Mouse (Mus musculus): ENCODE measurements around the gene Rwdd3. TPM values are rescaled to one million over a fixed set of nuclear protein-coding genes. Genes with fewer than 3 reads are reported as not detected.

Gene Rwdd3
- total RNA-seq (2021), result 10 to 100 TPM; 13.9 to 14.1 TPM

DNA sequence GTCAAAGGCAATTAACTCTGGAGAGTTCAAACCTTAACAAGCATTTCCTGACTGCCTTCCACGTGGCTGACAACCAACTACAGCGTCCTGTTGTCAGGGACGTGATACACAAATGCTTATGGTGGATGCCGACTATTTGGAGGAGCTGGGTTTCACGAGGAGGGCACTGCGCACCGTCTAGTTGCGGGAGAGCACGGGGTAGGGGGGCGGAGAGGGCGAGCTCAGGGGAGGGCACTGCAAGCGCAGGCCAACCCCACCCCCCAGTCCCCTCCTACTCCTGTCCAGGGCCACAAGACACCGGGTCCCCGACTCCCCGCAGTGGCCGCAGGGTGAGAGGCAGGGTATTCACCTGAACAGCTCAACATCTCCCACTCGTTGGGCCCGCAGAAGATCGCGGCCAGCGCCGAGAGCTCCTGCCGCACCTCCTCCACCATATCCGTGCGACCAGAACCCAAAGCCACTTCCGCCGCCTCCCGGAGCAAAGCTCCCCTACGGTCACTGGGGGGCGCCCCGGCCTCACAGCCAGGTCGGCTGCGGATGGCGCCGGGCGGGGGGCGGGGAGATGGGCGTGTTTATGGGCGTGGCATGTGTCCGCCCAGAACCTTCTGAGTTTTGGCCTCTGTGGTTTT is at the start of gene Rwdd3:
Rwdd3 (minus strand) TSS at position 453 of the 629 bp plus-strand sequence.
- intact Hi-C loops (cut with DNase I), result loop anchor here (2.0 to 10.0 kb wide), 3 partner anchors 93 to 331 kb away; partner anchors contain the start of gene Alg14
- peak; percentile 92 to 93 for DNase-seq (ENCODE audit: low spot score in 2 of 2)

DNA sequence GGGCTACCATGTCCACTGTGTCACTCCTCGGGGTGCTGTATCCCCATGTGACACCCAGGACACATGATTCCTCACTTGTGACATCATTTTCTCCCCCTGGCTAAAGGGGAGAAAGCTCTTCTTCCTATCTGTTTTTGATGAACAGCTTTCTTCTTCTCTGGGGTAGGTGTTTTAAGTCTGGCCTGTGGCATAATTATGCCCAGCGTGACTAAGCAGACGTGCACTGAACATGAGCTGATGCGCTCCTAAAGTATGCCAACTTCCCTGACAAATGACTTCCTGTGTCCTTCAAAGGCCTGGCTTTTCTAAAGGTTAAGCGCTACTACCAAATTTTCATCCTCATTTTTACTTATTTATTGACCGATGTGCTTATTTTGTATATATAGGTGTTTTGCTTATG is 45.5 kb upstream of the Rwdd3 start:
- no peak for DNase-seq (ENCODE audit: low spot score in 2 of 2)
- intact Hi-C loops (cut with DNase I), result no loop called here

DNA sequence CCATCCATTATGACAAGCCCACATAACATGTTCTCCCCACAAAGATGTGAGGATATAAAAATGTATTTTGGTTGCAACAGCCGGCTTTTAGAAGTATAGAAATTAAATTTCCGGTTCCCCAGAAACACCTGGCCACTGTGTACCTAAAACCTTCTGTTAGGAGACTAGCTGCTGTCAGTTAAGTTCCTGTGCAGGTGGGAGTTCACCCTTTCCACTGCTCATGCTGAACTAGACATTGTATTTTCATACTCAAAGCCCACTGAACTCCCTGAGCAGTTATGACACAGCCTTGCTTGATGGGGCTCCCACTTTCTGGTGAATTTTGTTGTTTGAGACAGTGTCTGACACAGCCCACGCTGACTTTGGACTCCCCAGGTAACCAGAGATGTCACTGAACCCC is 42.0 kb upstream of the Rwdd3 start:
- DNase-seq (ENCODE audit: low spot score in 2 of 2), result no peak
- intact Hi-C loops (cut with DNase I), result no loop called here

DNA sequence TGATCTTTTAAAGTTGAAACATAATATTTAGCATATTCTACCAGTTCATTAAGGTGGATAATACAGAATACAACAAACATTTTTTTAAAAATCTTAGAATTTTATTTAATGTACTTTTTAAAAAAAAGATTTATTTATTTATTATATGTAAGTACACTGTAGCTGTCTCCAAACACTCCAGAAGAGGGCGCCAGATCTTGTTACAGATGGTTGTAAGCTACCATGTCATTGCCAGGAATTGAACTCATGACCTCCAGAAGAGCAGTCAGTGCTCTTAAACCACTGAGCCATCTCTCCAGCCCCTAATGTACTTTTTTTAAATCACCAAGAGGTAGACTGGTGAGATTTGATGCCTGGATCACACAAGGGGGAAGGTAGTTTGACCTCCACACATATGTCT is 40.7 kb upstream of the Rwdd3 start:
- DNase-seq (ENCODE audit: low spot score in 2 of 2), result no peak
- intact Hi-C loops (cut with DNase I), result no loop called here

DNA sequence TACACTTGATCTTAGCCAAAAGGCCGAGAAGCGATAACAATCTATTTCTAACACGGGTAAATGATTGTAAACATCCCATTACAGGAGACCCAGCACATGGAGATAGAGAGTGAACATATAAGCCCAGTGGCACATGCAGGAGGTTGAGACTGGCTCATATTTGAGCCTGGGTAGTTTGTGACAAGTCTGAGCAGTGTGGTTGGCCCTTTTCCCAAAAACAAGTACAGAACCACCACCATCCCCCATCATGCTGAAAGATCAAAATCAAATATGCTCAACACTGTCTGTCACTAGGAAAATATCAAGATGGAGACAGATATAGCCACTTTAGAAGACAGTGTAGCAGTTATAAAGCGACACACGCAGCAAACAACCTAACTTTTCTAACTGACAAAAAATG is 37.5 kb upstream of the Rwdd3 start:
- intact Hi-C loops (cut with DNase I), result no loop called here

DNA sequence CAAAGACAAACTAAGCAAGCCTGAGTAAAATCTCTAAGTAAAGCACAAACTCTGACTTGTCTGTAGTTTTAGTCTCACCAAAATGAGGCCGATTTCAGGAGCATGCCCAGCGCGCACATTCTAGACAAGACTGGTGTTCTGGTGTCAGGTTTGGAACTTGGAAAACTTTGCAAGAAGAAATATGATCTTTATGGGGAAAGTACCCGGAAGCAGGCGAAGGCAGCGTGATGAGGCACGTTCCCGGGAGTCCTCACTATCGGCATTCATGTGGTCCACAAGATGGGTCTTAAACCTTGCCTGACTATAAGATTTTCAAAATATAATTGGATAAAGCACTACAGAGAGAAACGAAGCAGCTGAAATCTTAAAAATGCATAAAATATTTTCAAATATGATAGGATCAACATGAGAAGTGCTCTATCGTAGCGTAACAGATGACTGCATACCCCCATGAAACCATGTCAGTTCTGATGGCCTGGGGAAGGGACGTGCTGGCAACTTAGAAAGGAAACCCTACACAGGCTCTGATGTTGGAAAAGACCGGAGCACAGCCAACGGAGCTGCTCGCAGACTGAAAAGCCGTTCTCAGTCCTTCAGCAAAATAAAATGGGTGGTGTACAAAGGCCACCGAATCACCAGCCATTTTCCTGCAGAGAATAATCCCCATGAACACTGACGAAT is 34.8 kb upstream of the Rwdd3 start:
- intact Hi-C loops (cut with DNase I), result no loop called here
- DNase-seq (ENCODE audit: low spot score in 2 of 2), result no peak

More for the DNA sequence above, 37.5 kb upstream of the Rwdd3 start:
- DNase-seq (ENCODE audit: low spot score in 2 of 2), result no peak

DNA sequence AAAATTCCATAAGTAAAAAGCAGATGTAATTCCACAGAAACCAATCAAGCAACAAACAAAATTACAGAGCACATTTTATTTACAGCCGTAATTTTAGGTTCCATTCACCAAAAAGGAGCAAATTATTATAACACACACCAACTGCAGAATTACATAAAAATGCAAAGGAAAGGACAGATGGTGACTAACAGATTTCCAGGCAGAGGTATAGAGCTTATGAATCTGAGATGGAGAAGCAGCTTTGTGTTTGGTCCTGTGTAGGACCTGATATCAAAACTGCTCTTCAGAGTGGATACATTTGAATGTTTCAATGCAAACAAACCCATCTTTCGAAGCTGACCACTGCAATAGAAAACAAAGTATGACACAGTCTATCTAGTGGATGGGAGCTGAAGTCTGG is 31.1 kb upstream of the Rwdd3 start:
- intact Hi-C loops (cut with DNase I), result no loop called here
- no peak for DNase-seq (ENCODE audit: low spot score in 2 of 2)

DNA sequence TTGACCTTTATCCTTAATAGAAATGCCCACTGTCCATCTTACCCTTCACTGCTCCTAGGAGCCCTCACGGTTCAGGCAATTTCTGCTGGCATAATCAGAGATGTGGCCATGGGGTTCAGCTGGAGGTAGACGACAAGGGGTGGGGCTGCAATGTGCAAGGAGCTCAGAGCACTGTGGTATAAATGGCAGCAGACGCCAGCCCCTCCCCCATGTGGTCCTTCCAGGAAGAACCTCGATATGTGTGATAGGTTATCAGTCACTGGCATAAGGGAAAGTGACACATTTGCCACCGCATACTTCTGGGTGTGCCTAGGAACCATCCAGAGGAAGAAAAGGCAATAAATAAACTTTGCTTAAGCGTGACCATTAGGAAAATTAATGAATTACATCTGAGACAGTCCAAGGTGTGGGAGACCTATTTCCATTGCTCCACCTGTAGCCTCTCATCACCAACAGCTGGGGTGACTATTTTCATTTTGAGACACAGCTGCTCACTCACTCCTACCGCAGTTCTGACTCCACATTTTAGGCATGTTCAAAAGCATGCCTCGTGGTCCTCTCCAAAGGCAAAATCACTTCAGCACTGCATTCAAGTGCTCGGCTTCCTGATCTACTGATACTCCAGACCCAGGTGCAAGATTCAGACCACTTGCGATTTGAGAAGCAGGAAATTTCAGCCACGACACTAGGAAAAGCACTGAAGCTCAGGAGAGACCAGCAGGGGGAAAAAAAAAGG is 29.7 kb upstream of the Rwdd3 start:
- intact Hi-C loops (cut with DNase I), result no loop called here

DNA sequence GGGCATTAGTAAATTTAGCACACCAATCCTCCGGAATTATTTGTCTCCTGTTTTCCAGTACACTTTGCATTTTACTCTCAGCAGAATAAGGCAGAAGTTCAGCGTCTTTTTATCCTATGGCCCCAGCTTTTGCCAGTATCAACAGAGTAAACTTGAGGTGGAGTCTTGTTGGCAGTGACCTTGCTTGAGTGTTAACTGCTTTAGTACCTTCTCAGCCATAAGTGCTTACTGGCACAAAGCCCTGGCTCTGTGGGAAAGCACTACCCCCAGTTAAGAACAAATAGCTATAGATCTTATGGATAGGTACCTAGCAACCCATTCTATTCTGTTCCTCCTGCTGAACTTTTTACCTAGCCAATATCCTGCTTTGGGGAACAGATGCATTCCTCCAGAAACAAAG is 17.7 kb upstream of the Rwdd3 start:
- intact Hi-C loops (cut with DNase I), result no loop called here
- DNase-seq (ENCODE audit: low spot score in 2 of 2), result no peak

More for the DNA sequence above, 29.7 kb upstream of the Rwdd3 start:
- no peak for DNase-seq (ENCODE audit: low spot score in 2 of 2)

DNA sequence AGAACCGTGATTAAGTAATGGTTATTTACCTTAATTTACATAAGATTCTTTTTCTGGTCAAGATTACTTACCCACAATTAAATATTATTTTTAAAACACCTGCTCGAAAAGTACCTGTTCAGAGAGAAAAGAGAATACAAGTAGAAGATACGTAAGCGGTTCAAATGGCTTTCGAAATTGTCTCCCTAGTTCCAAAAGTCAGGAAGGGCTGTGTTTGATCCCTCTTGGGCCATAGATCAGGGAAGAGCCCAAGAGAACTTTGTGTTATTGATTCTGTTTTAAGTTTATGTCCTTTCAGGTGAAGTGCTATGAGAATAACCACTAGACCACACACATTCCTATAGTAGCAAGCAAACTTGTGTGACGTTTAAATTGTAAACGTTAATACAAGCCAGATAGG is 16.0 kb upstream of the Rwdd3 start:
- intact Hi-C loops (cut with DNase I), result no loop called here
- DNase-seq (ENCODE audit: low spot score in 2 of 2), result no peak

DNA sequence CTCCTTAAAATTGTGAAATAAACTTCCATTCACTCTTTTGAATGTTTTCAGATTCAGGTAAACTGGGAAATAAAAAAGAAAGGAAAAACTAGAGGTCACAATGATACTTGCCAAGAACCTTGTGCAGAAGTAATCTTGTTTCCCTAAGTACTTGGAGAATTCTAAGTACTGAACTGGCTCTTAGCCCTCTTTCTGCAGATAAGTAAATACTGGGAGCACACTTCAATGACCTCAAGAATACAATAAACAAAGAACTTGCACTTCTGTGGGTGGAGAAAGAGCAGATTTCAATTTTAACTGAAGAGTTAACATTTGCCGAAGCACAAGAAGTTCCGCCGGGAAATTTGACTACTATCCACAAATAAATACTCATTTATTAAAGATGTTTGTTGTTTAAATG is 15.4 kb upstream of the Rwdd3 start:
- DNase-seq (ENCODE audit: low spot score in 2 of 2), result no peak
- intact Hi-C loops (cut with DNase I), result no loop called here

DNA sequence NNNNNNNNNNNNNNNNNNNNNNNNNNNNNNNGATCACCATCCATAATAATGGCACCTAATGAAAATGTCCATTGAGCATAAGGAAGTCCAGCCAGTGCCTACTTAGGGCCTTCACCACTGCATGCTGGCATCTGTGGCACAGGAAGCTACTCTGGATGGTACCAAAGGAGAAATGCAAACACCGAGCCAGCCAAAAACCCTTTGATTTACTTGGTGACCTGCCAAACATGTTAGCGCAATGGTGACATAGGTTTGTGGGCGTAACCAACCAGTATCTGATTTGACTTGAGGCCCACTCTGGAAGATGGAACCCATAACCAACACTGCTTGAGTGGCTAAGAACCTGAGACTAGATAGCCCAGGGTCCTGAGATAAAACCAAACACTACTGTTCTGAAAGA is 13.7 kb upstream of the Rwdd3 start:
- DNase-seq (ENCODE audit: low spot score in 2 of 2), result no peak
- intact Hi-C loops (cut with DNase I), result no loop called here

DNA sequence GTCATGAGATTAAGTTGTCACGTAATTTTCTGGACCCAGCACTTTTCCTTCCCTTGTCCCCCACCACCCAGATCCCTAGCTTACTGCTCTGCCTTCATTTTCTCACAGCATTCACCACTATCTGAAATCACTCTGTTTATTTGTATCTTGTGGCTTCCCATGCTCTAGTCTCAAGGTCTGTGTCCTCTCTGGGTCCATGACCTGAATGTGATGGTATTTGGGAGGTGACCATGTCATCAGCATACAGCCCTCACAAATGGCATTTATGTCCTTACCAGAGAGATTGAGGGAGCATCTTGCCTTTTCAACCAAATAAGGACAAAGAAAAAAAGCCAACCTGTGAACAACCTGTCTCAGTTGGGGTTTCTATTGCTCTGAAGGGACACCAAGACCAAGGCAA is 4.5 kb upstream of the Rwdd3 start:
- intact Hi-C loops (cut with DNase I), result loop anchor here (10.0 kb wide), 1 partner anchor 89 kb away; no protein-coding TSS in a partner anchor
- no peak for DNase-seq (ENCODE audit: low spot score in 2 of 2)

DNA sequence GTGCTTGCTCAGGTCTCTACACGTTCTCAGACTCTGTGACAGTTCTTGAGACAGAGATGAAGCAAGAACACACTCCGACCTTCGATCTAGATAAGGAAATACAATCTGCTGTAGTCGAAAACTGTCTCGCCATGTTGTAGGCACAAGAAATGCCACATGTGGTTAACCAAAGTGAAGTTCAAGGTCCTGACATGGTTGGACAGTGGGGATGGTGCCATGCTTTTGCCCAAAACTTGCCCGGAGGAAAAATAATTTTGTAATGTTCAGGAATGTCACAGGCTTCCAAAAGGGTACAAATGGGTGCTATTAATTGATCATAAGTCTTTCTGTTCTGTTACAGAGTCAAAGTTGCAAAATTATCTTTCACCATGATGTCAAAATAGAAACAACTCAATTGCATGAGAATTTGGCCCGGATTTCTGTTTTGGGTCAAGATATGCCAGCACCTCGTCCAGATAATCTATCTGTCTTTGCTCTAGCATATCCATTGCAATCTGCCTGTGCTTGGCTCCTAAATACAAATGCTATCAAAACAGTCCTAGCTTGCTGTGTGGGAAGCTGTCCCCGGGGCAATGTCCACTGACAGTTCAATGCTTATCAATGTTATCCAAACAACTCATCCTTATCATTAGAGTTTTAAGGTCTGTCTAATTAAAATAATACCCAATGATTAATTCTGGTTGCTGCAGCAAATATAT is 2.9 kb upstream of the Rwdd3 start:
- no peak for DNase-seq (ENCODE audit: low spot score in 2 of 2)
- intact Hi-C loops (cut with DNase I), result loop anchor here (5.0 to 10.0 kb wide), 2 partner anchors 90 to 328 kb away; no protein-coding TSS in a partner anchor

DNA sequence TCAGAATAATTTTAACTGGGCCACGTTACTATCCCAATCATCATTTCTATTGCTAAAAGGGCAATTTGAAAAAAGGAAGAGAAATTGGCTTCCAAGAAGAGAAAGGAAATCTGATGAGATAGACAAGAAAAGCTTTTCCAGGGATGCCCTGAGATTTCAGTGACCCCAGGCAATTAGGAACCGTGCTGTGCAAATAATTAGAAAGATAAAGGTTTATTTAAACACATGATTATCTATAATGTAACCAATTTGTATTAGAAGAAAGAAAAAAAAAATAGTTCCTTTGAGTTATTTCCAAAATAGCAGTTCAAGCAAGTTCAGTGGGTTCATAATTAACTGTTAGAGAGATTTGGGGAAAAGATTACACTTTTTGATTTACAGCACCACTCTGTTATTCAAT is 1.2 kb upstream of the Rwdd3 start:
- intact Hi-C loops (cut with DNase I), result loop anchor here (5.0 to 10.0 kb wide), 2 partner anchors 92 to 330 kb away; no protein-coding TSS in a partner anchor
- DNase-seq (ENCODE audit: low spot score in 2 of 2), result no peak

DNA sequence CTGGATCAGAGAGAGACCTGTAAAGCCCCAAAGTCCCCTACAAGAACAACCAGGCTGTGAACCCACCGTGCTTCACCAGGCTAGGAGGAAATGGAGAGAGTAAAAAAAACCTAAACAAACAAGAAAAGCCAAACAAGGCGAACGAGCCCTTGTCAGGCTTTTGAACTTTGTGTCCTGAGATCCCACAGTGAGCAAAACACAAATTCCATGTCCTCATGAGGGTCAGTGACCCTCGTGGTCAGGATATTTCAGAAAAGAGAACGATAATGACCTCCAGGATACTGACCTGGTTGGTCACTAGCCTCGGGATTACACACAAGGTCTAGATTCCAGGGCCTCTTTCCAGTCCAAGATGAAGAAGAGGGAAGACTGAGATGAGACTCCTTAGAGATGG is 374 bp upstream of the Rwdd3 start:
- no peak for DNase-seq (ENCODE audit: low spot score in 2 of 2)
- intact Hi-C loops (cut with DNase I), result loop anchor here (2.0 to 10.0 kb wide), 3 partner anchors 93 to 330 kb away; partner anchors contain the start of gene Alg14

DNA sequence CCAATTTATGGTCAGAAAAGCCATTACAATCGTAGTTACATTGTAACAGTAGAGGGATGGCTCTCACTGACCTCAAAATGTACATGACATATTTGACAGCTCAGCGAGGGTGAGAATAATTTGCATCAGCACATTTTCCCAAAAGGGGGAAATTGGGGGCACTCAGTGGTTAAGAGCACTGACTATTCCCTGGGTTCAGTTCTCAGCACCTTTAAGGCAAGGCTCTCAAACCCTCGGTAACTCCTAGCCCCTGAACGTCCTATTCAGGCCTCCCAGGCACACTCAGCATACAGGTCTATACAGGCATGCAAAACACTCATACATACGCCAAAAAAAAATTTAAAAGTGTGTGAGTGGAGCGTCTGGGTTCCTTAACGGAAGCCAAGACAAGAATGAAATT is 864 bp downstream of the Rwdd3 start:
- no peak for DNase-seq (ENCODE audit: low spot score in 2 of 2)
- intact Hi-C loops (cut with DNase I), result loop anchor here (2.0 to 10.0 kb wide), 3 partner anchors 94 to 332 kb away; partner anchors contain the start of gene Alg14

DNA sequence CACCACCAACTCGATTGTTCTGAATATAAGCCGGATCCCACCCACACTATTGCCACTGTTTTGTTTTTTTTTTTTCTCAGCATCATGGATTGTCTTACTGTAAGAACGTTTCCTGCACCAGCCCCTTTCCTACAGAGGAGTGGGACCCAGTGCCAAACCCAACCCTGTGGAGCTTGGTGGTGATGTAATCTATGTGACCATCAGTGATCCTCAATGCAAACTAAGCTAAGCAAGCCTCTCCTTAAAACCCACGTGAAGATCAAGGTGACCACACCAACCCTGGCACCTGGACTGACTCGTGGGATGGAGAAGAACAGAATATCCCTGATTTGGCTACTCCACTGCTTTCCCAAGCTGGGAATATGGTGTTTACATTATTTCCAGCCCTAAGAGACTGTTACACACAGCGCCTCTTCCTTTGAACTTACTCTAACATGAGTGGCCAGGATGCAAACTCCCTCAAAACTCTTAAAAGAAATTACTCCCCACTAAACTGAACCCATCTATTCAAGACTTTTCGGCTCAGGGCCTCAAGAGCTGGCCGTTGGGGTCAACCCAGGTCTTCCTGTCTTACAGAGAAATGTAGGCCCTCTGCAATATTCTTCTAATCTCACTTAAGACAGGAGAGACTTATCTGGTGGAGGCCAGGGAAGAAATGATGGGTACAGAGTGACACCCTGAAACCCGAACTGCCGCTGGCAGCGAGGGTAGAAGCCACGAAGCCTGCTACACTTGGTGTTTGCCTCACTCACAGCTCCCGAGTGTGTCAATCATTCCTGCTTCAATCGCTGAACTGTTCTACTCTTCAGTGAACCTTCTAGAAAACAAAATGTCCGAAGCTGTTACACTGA is 2.2 kb downstream of the Rwdd3 start:
- DNase-seq (ENCODE audit: low spot score in 2 of 2), result no peak
- intact Hi-C loops (cut with DNase I), result no loop called here

DNA sequence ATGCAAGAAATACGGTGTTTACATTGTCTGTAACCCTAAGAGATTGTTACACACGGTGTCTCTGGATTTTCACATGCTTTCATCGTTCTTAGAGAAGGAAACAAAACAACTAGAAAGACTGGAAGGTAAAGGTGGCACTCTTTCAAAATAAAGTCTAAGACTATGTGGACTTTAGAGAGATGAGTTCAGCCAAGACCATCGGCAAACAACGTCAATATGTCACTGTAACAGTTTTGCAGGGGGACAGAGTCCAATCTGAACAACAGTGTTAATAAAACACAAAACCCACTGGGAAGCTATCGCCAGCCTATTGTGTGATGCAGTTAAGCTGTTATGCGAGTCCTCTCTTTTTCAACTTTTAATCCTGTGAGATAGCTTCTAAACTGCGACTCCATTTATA is 2.9 kb downstream of the Rwdd3 start:
- intact Hi-C loops (cut with DNase I), result no loop called here
- no peak for DNase-seq (ENCODE audit: low spot score in 2 of 2)

Data from left cerebral cortex, postnatal 25 days (tissue).